Mouse (Mus musculus) neural tube, embryonic 10.5 days (tissue): ENCODE measurements at regions not wholly inside any gene's neighbourhood (a gene's known extent, or its start where the extent isn't known, plus 50 kb on each side); places are given as distances from the start of the nearest gene placed in this dataset.
A peak's percentile ranks its signal among the peaks of the same experiment; 100 is the strongest.

Experiments
- DNase-seq: peaks from one replicate; pipeline ENCODE4 v3.0.0-alpha.2; 2017; ENCODE audit warnings: low spot score; ENCODE audit errors: extremely low spot score

DNA sequence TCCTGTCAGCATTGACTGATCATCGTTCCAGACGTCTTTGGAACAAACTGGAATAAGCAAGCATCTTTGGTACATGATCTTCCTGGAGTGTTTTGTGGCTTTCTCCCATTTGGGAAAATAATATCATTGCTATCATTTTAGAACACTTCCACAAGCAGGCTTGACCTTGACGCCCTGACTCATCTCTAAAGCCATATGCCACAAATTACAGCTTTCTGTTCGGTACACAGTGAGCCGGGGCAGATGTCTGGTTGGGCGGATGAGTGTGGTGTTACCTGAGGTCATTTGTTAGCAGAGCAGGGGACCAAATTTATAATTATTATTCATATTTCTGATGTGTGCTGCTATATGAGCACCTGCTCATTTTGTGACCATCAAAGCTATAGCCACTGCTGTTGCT, 83.3 kb upstream of the Pmfbp1 start:
- DNase-seq, result no peak

DNA sequence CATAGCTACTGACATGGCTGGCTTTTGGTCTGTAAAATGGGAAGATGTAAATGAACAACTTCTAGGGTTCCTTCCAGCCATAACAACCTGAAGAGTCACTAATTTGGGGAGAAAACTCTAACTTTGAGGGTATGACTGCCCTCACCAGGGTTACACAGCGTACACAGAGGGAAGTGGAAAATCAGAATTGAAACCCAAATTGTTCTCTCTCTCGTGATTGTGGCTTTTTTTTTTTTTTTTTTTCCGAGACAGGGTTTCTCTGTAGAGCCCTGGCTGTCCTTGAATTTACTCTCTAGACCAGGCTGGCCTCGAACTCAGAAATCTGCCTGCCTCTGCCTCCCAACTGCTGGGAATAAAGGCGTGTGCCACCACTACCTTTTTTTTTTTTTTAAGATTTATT, 80.4 kb upstream of the Pmfbp1 start:
- no peak for DNase-seq

DNA sequence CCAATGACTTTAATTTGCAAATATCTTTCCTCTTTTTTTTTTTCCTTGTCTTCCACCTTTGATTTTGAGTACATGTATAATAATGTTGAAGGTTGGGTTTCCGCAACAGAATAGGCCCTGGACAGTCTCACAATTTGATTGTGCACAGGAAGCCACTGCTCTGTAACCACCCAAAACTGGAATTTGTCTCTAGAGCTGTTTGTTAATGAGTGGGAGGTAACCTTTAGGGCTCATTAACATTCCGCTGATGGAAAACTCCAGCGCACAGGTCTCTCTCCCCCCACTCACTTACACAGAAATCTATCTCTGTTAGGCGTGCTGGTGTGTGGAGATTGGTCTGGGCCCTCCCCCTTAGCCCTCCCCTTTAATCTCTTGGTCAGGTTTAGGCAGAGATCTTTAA, 78.5 kb upstream of the Pmfbp1 start:
- no peak for DNase-seq

DNA sequence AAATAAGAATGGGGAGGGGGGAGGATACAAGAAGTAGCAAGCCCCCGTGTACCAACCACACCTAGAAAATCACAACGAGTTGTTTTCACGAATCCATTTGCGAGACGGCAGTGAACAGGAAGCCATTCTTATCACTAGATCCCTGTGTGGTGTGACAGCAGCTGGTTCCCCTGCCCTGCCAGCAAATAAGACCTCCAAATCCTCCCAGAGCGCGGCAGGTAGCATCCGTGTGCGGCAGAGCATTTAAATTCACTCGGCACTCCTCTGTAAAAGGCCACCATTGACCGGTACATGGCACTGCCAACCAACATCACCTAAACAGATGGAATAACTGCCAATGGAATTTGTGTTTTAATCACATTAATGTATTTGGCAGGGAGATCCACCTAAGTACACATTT, 77.9 kb upstream of the Pmfbp1 start:
- DNase-seq, result no peak

DNA sequence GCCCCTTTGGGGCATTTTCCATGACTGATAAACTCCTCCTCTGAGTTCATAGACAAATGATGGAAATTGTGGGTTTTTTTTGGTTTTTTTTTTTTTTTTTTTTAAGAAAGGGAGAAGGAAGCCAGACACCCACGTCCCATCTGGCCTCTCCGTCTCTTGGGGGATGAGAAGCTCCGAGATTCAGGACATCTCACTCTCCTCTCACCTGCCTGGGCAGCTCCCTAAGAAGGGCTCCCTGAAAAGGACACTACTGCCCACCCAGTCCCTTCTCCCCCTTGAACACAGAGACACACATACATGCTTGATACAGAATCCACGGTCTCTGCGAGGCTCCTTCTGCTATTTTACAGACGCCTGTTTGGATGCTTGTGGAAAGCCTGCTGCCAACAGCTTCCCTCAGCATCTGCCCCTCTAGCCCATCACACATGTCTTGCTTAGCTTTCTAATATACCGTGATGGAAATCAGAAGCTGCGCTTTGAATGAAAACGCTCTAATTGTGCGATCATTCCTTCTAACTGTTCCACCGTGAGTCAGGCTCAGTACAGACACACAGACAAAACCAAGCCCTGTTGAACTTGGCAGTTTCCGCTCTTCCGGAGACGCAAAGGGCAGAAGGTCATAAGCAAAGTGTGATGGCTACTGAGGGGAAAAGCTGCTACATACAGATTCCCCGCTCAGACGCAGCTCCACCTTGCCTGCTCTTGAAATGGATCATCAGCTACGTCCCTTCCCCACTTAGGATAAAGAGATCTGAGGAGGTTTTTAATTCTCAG, 77.3 kb upstream of the Pmfbp1 start:
- DNase-seq, result no peak

- DNase-seq, result peak; percentile 40
These were observed 76.6 kb upstream of the Pmfbp1 start for GRCm38 (mm10) chr8:109417222-109417621.

- DNase-seq, result no peak
These were observed 75.9 kb upstream of the Pmfbp1 start for GRCm38 (mm10) chr8:109417971-109418370.

GRCm38 (mm10) chr8:109419029-109419596, 74.7 kb upstream of the Pmfbp1 start:
- DNase-seq, result no peak

DNA sequence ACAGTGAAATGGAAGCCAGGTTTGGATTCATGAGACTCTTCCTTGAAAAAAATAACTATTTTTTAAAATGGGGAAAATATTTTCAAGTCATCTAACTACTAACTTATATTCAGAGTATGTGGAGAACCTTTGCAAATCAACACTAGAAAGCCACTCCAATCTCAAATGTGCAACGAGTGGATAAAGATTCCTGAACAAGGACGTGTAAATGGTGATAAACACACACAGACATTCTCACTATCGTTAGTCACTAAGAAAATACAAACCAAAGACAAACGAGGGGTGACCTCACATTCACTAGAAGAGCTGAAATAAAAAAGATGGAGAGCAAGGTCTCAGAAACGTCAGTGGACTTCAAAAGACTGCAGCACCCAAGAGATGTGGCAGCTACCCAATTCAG, 69.8 kb upstream of the Pmfbp1 start:
- no peak for DNase-seq

- no peak for DNase-seq
These were observed 65.3 kb upstream of the Pmfbp1 start for GRCm38 (mm10) chr8:109428551-109428950.

DNA sequence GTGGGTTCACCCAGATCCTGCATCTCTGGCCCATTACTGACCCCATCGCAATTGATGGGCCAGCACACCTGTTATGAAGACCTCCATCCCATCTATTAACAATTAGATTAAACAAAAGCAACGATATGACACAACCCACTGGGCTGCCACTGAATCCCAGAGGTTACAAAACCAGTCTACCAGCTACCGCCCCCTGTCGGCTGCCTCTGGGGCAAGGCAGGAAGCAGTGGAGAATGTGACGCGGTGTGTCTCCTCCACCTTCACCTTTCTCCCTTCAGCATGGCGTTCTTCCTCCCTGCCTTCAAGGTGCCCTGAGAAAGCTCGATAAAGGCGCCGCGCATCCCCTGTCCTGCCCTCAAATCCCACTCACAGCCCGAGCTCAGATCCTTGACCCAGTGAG, 59.3 kb upstream of the Pmfbp1 start:
- DNase-seq, result no peak

GRCm38 (mm10) chr8:109436056-109436455, 57.8 kb upstream of the Pmfbp1 start:
- no peak for DNase-seq

DNA sequence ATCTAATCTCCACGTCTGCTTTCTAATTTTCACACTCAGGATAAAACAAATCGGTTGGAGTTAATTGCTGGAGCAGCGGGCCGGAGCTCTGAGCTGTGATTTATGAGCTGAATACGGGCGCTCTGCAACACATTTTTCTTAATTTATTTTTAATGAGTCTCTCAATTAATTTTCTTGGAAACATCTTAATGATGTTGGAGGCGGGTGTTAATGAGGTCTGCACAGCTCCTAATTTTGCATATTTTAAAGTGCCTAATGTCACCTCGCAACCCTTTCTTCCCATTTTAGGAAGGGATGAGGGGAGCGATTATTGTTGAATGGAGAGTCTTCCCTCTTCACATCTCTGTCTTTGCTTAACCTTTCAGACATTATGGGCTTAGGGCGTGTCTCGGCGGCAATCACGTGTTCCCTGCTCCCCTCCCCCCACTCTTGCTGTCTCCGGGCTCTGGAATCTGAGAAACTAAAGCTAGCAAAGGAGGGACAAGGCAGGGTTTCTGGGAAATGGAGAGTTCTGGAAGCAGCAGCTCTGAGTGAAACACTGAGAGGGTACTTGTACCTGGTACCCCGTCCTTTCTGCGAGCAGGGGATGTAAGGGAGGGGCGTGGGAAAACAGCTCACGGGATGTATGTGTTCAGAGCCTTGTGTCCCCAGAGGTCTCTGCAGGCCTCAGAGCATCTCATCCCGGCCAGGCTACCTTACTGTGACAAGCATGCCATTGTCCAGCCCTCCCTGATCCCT, 56.8 kb upstream of the Pmfbp1 start:
- peak; percentile 45 for DNase-seq

- no peak for DNase-seq
These were observed 55.3 kb upstream of the Pmfbp1 start for GRCm38 (mm10) chr8:109438531-109438930.
